Mouse (Mus musculus) megakaryocyte, adult 5-6 weeks (primary cell): Measurements from ENCODE around the gene Nupr1l. TPM values are rescaled to one million over a fixed set of nuclear protein-coding genes. Genes with fewer than 3 reads are reported as not detected.
A peak's percentile ranks its signal among the peaks of the same experiment; 100 is the strongest.
"Not testable (repeated sequence)": the region's sequence is repeated elsewhere in the genome, so short reads cannot be mapped to it uniquely, and the experiment has no call there.

Experiments
- ATAC-seq: 2 replicates; pipeline ENCODE4 v1.8.0; 2016; ENCODE audit warnings: mild to moderate bottlenecking, inconsistent platforms; ENCODE audit not compliant: poor library complexity, severe bottlenecking
- total RNA-seq, 2 experiments: library from RNA; stranded (forward) in 1 of 2; stranded (reverse) in 1 of 2; fragments of 153-499, 151-499 nt in 1 of 2; fragments of 221-1000, 200-1000 nt in 1 of 2; gene quantifications; 2 replicates each; pipeline versions ENCODE4 v1.2.3 to v1.2.4; 2015 to 2017

The Nupr1l gene
- total RNA-seq, 2 experiments from 2014 or later, result 0.66 to 0.71 TPM

GRCm38 (mm10) chr5:129914024-129914423, 5.7 kb downstream of the Nupr1l start:
- peak; percentile 98 for ATAC-seq

- ATAC-seq, result not testable (repeated sequence)
These were observed 7.2 kb downstream of the Nupr1l start for GRCm38 (mm10) chr5:129915491-129915890.

- no peak for ATAC-seq
These were observed 9.8 kb downstream of the Nupr1l start for GRCm38 (mm10) chr5:129918065-129918651.

GRCm38 (mm10) chr5:129918752-129919151, 10.4 kb downstream of the Nupr1l start:
- no peak for ATAC-seq

- no peak for ATAC-seq
These were observed 11.0 kb downstream of the Nupr1l start for GRCm38 (mm10) chr5:129919320-129919719.

- ATAC-seq, result no peak
These were observed 13.6 kb downstream of the Nupr1l start for GRCm38 (mm10) chr5:129921972-129922371.

GRCm38 (mm10) chr5:129924820-129925452, 16.6 kb downstream of the Nupr1l start:
- ATAC-seq, result peak; percentile 15; the same call in 1 of the 2 replicates

- ATAC-seq, result no peak
These were observed 17.6 kb downstream of the Nupr1l start for GRCm38 (mm10) chr5:129925933-129926332.

- peak; percentile 84 for ATAC-seq
These were observed 21.9 kb downstream of the Nupr1l start for GRCm38 (mm10) chr5:129929924-129930855.

GRCm38 (mm10) chr5:129936941-129937340, 28.6 kb downstream of the Nupr1l start:
- ATAC-seq, result no peak

GRCm38 (mm10) chr5:129940281-129940680, 31.9 kb downstream of the Nupr1l start:
- ATAC-seq, result no peak

- peak; percentile 38 for ATAC-seq
These were observed 32.6 kb downstream of the Nupr1l start for GRCm38 (mm10) chr5:129940736-129941494.

- peak; percentile 83 for ATAC-seq
These were observed 33.2 kb downstream of the Nupr1l start, which contains the start of gene Vkorc1l1 for GRCm38 (mm10) chr5:129941495-129942045. Vkorc1l1 (plus strand) TSS chr5:129941970.

- ATAC-seq, result not testable (repeated sequence)
These were observed 34.0 kb downstream of the Nupr1l start for GRCm38 (mm10) chr5:129942073-129942939.

- no peak for ATAC-seq
These were observed 35.1 kb downstream of the Nupr1l start for GRCm38 (mm10) chr5:129943402-129943801.

- ATAC-seq, result peak; percentile 40; the same call in 1 of the 2 replicates
These were observed 39.2 kb downstream of the Nupr1l start for GRCm38 (mm10) chr5:129947528-129948033.

GRCm38 (mm10) chr5:129952143-129952542, 43.8 kb downstream of the Nupr1l start:
- ATAC-seq, result no peak

- ATAC-seq, result peak; percentile 30; the same call in 1 of the 2 replicates
These were observed 46.3 kb downstream of the Nupr1l start for GRCm38 (mm10) chr5:129954473-129955254.
